Mouse (Mus musculus) spleen, adult 2 months (tissue): Measurements from ENCODE around the gene Ripply1.

Experiments
- CTCF ChIP-seq: fragments of 200-500 bp; IDR thresholded peaks from 2 replicates; pipeline ENCODE4 v1.5.1; 2011; ENCODE audit warnings: mild to moderate bottlenecking, inconsistent platforms; ENCODE audit not compliant: insufficient read depth, insufficient read length, insufficient replicate concordance; ENCODE audit errors: extremely low read depth
- POLR2A ChIP-seq: fragments of 200-500 bp; IDR thresholded peaks from 2 replicates; pipeline ENCODE4 v1.6.1; 2011; ENCODE audit warnings: low read depth, low read length, inconsistent platforms

DNA sequence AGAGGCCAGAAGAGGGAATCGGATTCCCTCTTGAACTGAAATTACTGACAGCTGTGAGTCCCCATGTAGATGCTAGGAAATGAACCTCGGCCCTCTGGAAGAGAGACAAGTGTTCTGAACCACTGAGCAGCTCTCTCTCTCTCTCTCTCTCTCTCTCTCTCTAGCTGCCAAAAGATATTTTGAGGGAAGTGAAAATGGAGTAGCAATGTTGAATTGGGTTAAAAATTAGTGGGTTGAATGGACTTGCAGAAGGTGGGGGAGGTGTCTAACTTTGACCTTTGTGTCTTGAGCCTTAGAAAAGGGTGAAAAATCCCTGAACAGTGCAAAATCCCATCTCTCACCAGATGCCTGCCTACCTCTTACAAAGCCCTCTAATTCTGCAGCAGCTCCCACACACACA is 25.2 kb upstream of the Ripply1 start:
- TF ChIP-seq CTCF (no peak), POLR2A (no peak)
